Mouse (Mus musculus) MEL (cell line): Measurements from ENCODE around the gene Gm2035. TPM values are rescaled to one million over a fixed set of nuclear protein-coding genes. Genes with fewer than 3 reads are reported as not detected.
A peak's percentile ranks its signal among the peaks of the same experiment; 100 is the strongest.
"Not testable (repeated sequence)": the region's sequence is repeated elsewhere in the genome, so short reads cannot be mapped to it uniquely, and the experiment has no call there.

Source experiments
- DNase-seq: peaks from one replicate; pipeline ENCODE4 v3.0.0; 2011; ENCODE audit warnings: low read depth, low spot score
- H3K27ac ChIP-seq: 2 replicates; pipeline ENCODE4 v1.5.1; 2012; ENCODE audit warnings: low read depth, mild to moderate bottlenecking, control low read depth, low read length, moderate library complexity; ENCODE audit not compliant: control insufficient read depth
- H3K27me3 ChIP-seq, 2 experiments: fragments of 150-350 bp in 1 of 2; sonication (generic) in 1 of 2; 2 replicates each; pipeline ENCODE4 v1.6.1; 2012; ENCODE audit warnings: low read length in 2 of 2, mild to moderate bottlenecking in 2 of 2, improper control_type of control experiment in 1 of 2, moderate library complexity in 1 of 2; ENCODE audit not compliant: insufficient read depth in 2 of 2, control insufficient read depth in 1 of 2
- H3K36me3 ChIP-seq, 2 experiments: 2 replicates each; pipeline ENCODE4 v1.6.1; 2012 to 2014; ENCODE audit warnings: low read length in 2 of 2, improper control_type of control experiment in 1 of 2, inconsistent platforms in 1 of 2, mild to moderate bottlenecking in 1 of 2; ENCODE audit not compliant: insufficient read depth in 2 of 2, control insufficient read depth in 1 of 2
- H3K4me1 ChIP-seq, 2 experiments: fragments of 150-350 bp in 1 of 2; sonication (generic) in 1 of 2; 2 replicates each; pipeline ENCODE4 v1.6.1; 2012; ENCODE audit warnings: low read length in 2 of 2, improper control_type of control experiment in 1 of 2, mild to moderate bottlenecking in 1 of 2; ENCODE audit not compliant: insufficient read depth in 2 of 2, control insufficient read depth in 1 of 2
- H3K4me3 ChIP-seq, 2 experiments: fragments of 150-350 bp in 1 of 2; sonication (generic) in 1 of 2; 2 replicates each; pipeline ENCODE4 v1.5.1; 2012; ENCODE audit warnings: low read depth in 2 of 2, low read length in 2 of 2, mild to moderate bottlenecking in 2 of 2, moderate library complexity in 2 of 2, control low read depth in 1 of 2, improper control_type of control experiment in 1 of 2; ENCODE audit not compliant: control insufficient read depth in 1 of 2, insufficient read depth in 1 of 2
- H3K79me2 ChIP-seq: 2 replicates; pipeline ENCODE4 v1.6.1; 2012; ENCODE audit warnings: mild to moderate bottlenecking, low read length, moderate library complexity; ENCODE audit not compliant: control insufficient read depth, poor library complexity, insufficient read depth
- H3K9ac ChIP-seq: 2 replicates; pipeline ENCODE4 v1.6.1; 2012; ENCODE audit warnings: low read depth, mild to moderate bottlenecking, control low read depth, low read length, moderate library complexity; ENCODE audit not compliant: control insufficient read depth, poor library complexity, severe bottlenecking
- H3K9me3 ChIP-seq: fragments of 150-350 bp; sonication (generic); replicated peaks from 2 replicates; pipeline ENCODE4 v1.6.1; 2012; ENCODE audit warnings: mild to moderate bottlenecking, low read length, improper control_type of control experiment, moderate library complexity; ENCODE audit not compliant: insufficient read depth
- EP300 ChIP-seq, 2 experiments: IDR thresholded peaks; 2 replicates each; pipeline ENCODE4 v1.6.1; 2011; ENCODE audit warnings: improper control_type of control experiment in 2 of 2, low read length in 2 of 2, low read depth in 1 of 2, mild to moderate bottlenecking in 1 of 2
- TAL1 ChIP-seq: IDR thresholded peaks from 2 replicates; pipeline ENCODE4 v1.6.1; 2012; ENCODE audit warnings: mild to moderate bottlenecking, inconsistent platforms, low read length, moderate library complexity, mixed read lengths
- TCF12 ChIP-seq: IDR thresholded peaks from 2 replicates; pipeline ENCODE4 v1.6.1; 2014; ENCODE audit warnings: low read depth, mild to moderate bottlenecking, inconsistent platforms, low read length, improper control_type of control experiment, moderate library complexity
- polyA plus RNA-seq, 2 experiments: library from polyadenylated mRNA; stranded (reverse) in 1 of 2; unstranded in 1 of 2; fragments of >175 nt in 1 of 2; fragments of >200 nt in 1 of 2; gene quantifications; 2 replicates each; pipeline versions ENCODE4 v1.2.1 to v1.2.4; 2012; ENCODE audit warnings: low replicate concordance in 2 of 2, low read depth in 1 of 2; ENCODE audit not compliant: insufficient read length in 2 of 2, insufficient read depth in 1 of 2, missing spikeins in 1 of 2
- total RNA-seq: library from RNA; depleted of rRNA; stranded (reverse); fragments of 300-350 nt; gene quantifications from 2 replicates; pipeline ENCODE4 v1.2.3, GENCODE M21; 2012; rRNA removed

Gene Gm2035
- total RNA-seq, result not detected in 2 replicates
- polyA plus RNA-seq, result not detected

GRCm38 (mm10) chr12:87919721-87920120 lies at the start of gene Gm2035:
Gm2035 (minus strand) TSS chr12:87919857.
- H3K4me1 ChIP-seq, H3K27ac ChIP-seq, H3K79me2 ChIP-seq, H3K9ac ChIP-seq, H3K9me3 ChIP-seq, H3K36me3 ChIP-seq, H3K4me3 ChIP-seq, H3K27me3 ChIP-seq: not testable (repeated sequence)
- peak; percentile 28; the same call in 1 of the 2 replicates for TF ChIP-seq TAL1
- TF ChIP-seq EP300 (IDR thresholded peaks at IDR 0.05; ENCODE audit: low read depth in 1 of 2, low read length in 2 of 2), result peak in 1 of 2 experiments; percentile 40; a peak in 1 of 4 replicates
- TF ChIP-seq TCF12, result 0 out of 2 replicates have a peak, but pooled peaks have one; percentile 19
- peak; percentile 83 for DNase-seq

DNA sequence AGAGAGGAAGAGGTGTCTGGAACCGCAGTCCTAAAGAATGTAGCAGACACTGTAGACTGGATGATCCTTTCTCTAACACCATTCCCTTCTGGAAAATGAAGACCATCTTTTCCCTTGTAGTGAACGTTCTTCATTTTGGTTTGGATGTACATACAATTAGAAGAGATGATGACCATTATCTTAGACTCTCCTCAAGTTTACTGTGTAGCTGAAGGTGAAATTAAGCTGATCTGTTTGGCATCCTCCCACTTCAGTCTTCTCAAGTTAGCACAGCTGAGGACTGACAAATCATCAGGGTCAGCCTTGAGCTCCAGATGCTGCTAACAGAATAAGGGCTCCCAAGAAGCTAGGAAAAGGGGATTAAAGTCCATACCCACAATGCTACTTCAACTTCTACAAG lies 34.1 kb upstream of the Gm2035 start, which contains the start of gene Gm2042:
Gm2042 (plus strand) TSS at position 301 of the 400 bp plus-strand sequence.
- H3K4me1 ChIP-seq, H3K79me2 ChIP-seq, DNase-seq, H3K27ac ChIP-seq, H3K9ac ChIP-seq, H3K4me3 ChIP-seq, H3K36me3 ChIP-seq, H3K9me3 ChIP-seq, H3K27me3 ChIP-seq: not testable (repeated sequence)

- DNase-seq, H3K27me3 ChIP-seq, H3K79me2 ChIP-seq, H3K4me1 ChIP-seq, H3K4me3 ChIP-seq, H3K9me3 ChIP-seq, H3K27ac ChIP-seq, H3K9ac ChIP-seq, H3K36me3 ChIP-seq: not testable (repeated sequence)
Observed at GRCm38 (mm10) chr12:87895070-87895469, 24.6 kb downstream of the Gm2035 start, which contains the start of gene Gm2022. Gm2022 (plus strand) TSS chr12:87895370.

- DNase-seq, H3K79me2 ChIP-seq, H3K27ac ChIP-seq, H3K4me3 ChIP-seq, H3K9ac ChIP-seq, H3K9me3 ChIP-seq, H3K4me1 ChIP-seq, H3K27me3 ChIP-seq, H3K36me3 ChIP-seq: not testable (repeated sequence)
Observed at GRCm38 (mm10) chr12:87873772-87874171, 45.9 kb downstream of the Gm2035 start, which contains the start of gene Gm2016. Gm2016 (plus strand) TSS chr12:87874072.

Other genes starting within 250 kb of the Gm2035 start
- not detected in 2 replicates for gene Gm21319, start 144.1 kb downstream of the Gm2035 start, total RNA-seq
- gene Gm21319, start 144.1 kb downstream of the Gm2035 start, polyA plus RNA-seq, result not detected
- gene Gm21936, start 124.3 kb downstream of the Gm2035 start, total RNA-seq, result not detected in 2 replicates
- gene Gm21936, start 124.3 kb downstream of the Gm2035 start, polyA plus RNA-seq, result not detected
- gene BB287469, start 103.3 kb downstream of the Gm2035 start, total RNA-seq, result not detected in 2 replicates
- gene BB287469, start 103.3 kb downstream of the Gm2035 start, polyA plus RNA-seq, result not detected
- not detected in 2 replicates for gene Gm2001, start 77.5 kb downstream of the Gm2035 start, total RNA-seq
- gene Gm2001, start 77.5 kb downstream of the Gm2035 start, polyA plus RNA-seq, result not detected
- gene Gm2016, start 45.8 kb downstream of the Gm2035 start, total RNA-seq, result not detected in 2 replicates
- under 1 TPM in 1 of 2 experiments, not detected in 1; 0.04 TPM for gene Gm2016, start 45.8 kb downstream of the Gm2035 start, polyA plus RNA-seq
- not detected in 2 replicates for gene Gm2022, start 24.5 kb downstream of the Gm2035 start, total RNA-seq
- gene Gm2022, start 24.5 kb downstream of the Gm2035 start, polyA plus RNA-seq, result not detected
- gene Gm2042, start 34.2 kb upstream of the Gm2035 start, total RNA-seq, result not detected in 2 replicates
- not detected for gene Gm2042, start 34.2 kb upstream of the Gm2035 start, polyA plus RNA-seq
- not detected in 2 replicates for gene Gm2075, start 92.0 kb upstream of the Gm2035 start, total RNA-seq
- gene Gm2075, start 92.0 kb upstream of the Gm2035 start, polyA plus RNA-seq, result not detected
- not detected in 2 replicates for gene Gm6803, start 98.9 kb upstream of the Gm2035 start, total RNA-seq
- gene Gm6803, start 98.9 kb upstream of the Gm2035 start, polyA plus RNA-seq, result under 1 TPM in 1 of 2 experiments, not detected in 1; 0.19 TPM
- not detected in 2 replicates for gene Gm2056, start 107.1 kb upstream of the Gm2035 start, total RNA-seq
- gene Gm2056, start 107.1 kb upstream of the Gm2035 start, polyA plus RNA-seq, result not detected
- gene Gm16368, start 163.8 kb upstream of the Gm2035 start, total RNA-seq, result not detected in 2 replicates
- not detected for gene Gm16368, start 163.8 kb upstream of the Gm2035 start, polyA plus RNA-seq